Mouse (Mus musculus) Muller cell, postnatal 12 days (primary cell): ENCODE measurements around the gene Cacna1s.
A peak's percentile ranks its signal among the peaks of the same experiment; 100 is the strongest.

Source experiments
- DNase-seq: peaks from one replicate; pipeline ENCODE4 v3.0.0-alpha.2; 2015; ENCODE audit errors: inconsistent ontology term

The Cacna1s gene

GRCm38 (mm10) chr1:136051013-136051315 lies 1.6 kb upstream of the Cacna1s start:
- no peak for DNase-seq

GRCm38 (mm10) chr1:136051465-136051864 lies 1.1 kb upstream of the Cacna1s start:
- peak; percentile 80 for DNase-seq

GRCm38 (mm10) chr1:136055771-136056170 lies 3.2 kb downstream of the Cacna1s start:
- no peak for DNase-seq

GRCm38 (mm10) chr1:136058594-136058993 lies 6.0 kb downstream of the Cacna1s start:
- no peak for DNase-seq

GRCm38 (mm10) chr1:136061041-136061789 lies 8.7 kb downstream of the Cacna1s start:
- DNase-seq = no peak

- no peak for DNase-seq
These were observed 9.2 kb downstream of the Cacna1s start for GRCm38 (mm10) chr1:136061790-136062141.

- peak; percentile 24 for DNase-seq
These were observed 11.4 kb downstream of the Cacna1s start for GRCm38 (mm10) chr1:136063991-136064390.

GRCm38 (mm10) chr1:136066621-136067020 lies 14.1 kb downstream of the Cacna1s start:
- DNase-seq = no peak

GRCm38 (mm10) chr1:136067579-136067978 lies 15.0 kb downstream of the Cacna1s start:
- no peak for DNase-seq

GRCm38 (mm10) chr1:136076086-136076485 lies 23.5 kb downstream of the Cacna1s start:
- DNase-seq = peak; percentile 47

- no peak for DNase-seq
These were observed 25.1 kb downstream of the Cacna1s start for GRCm38 (mm10) chr1:136077656-136078055.

GRCm38 (mm10) chr1:136081161-136081560 lies 28.6 kb downstream of the Cacna1s start:
- no peak for DNase-seq

- DNase-seq = no peak
These were observed 33.6 kb downstream of the Cacna1s start for GRCm38 (mm10) chr1:136085988-136086685.

GRCm38 (mm10) chr1:136089368-136090165 lies 37.0 kb downstream of the Cacna1s start:
- peak; percentile 2 for DNase-seq

- no peak for DNase-seq
These were observed 41.2 kb downstream of the Cacna1s start for GRCm38 (mm10) chr1:136093726-136094125.

- no peak for DNase-seq
These were observed 42.3 kb downstream of the Cacna1s start for GRCm38 (mm10) chr1:136094807-136095206.

- no peak for DNase-seq
These were observed 49.5 kb downstream of the Cacna1s start for GRCm38 (mm10) chr1:136102094-136102493.

GRCm38 (mm10) chr1:136102551-136102950 lies 50.0 kb downstream of the Cacna1s start:
- no peak for DNase-seq

- DNase-seq = no peak
These were observed 50.4 kb downstream of the Cacna1s start for GRCm38 (mm10) chr1:136102981-136103380.

- no peak for DNase-seq
These were observed 51.1 kb downstream of the Cacna1s start for GRCm38 (mm10) chr1:136103696-136104095.

GRCm38 (mm10) chr1:136104741-136105140 lies 52.2 kb downstream of the Cacna1s start:
- DNase-seq = no peak

- DNase-seq = no peak
These were observed 56.9 kb downstream of the Cacna1s start for GRCm38 (mm10) chr1:136109464-136109863.

GRCm38 (mm10) chr1:136116183-136116582 lies 63.6 kb downstream of the Cacna1s start:
- no peak for DNase-seq
